Mouse (Mus musculus): ENCODE measurements around the gene Rag1.

DNA sequence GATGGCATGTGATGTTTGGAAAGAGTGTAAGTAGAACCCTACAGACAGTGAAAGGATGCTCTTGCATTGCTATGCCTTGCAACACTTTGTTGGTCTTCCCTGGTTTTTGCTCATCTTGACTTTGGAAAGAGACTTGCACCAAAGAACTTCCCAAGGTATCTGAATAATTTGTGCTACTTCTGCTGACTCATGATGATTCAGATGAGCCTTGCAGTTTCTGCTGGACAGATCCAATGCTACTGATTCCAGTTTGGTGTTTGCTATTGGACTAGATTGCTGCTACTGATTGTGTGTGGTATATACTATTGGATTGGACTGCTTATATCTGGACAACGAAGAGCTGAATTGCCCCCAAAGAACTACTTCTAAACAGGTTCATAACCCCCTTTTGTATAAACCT lies 46.2 kb downstream of the Rag1 start:
- TF ChIP-seq POLR2A (IDR thresholded peaks at IDR 0.05; ENCODE audit: borderline replicate concordance, control insufficient read depth, low read depth, low read length) (no peak), CTCF (IDR thresholded peaks at IDR 0.05; ENCODE audit: control insufficient read depth, insufficient read depth, low read length) (no peak)
